Mouse (Mus musculus) hindbrain, embryonic 15.5 days (tissue): ENCODE results near the gene Gm5624. TPM values are rescaled to one million over a fixed set of nuclear protein-coding genes. Genes with fewer than 3 reads are reported as not detected.
"Not testable (repeated sequence)": the region's sequence is repeated elsewhere in the genome, so short reads cannot be mapped to it uniquely, and the experiment has no call there.

Experiments
- ATAC-seq: fragments of 200-750 bp; cut with Nextera tagmentation; 2 replicates; pipeline ENCODE4 v1.8.0; 2017; ENCODE audit warnings: low read depth, moderate number of reproducible peaks, moderate TSS enrichment; ENCODE audit not compliant: low FRiP score
- H3K27ac ChIP-seq: fragments of 300-500 bp; sonication (generic); replicated peaks from 2 replicates; pipeline ENCODE4 v1.5.1; 2015; ENCODE audit warnings: mild to moderate bottlenecking, inconsistent platforms
- H3K27me3 ChIP-seq: fragments of 300-500 bp; sonication (generic); 2 replicates; pipeline ENCODE4 v1.6.1; 2015; ENCODE audit warnings: control low read depth, inconsistent platforms
- H3K36me3 ChIP-seq: fragments of 300-500 bp; sonication (generic); 2 replicates; pipeline ENCODE4 v1.6.1; 2015; ENCODE audit warnings: control low read depth, inconsistent platforms
- H3K4me1 ChIP-seq: fragments of 300-500 bp; sonication (generic); replicated peaks from 2 replicates; pipeline ENCODE4 v1.6.1; 2015; ENCODE audit warnings: control low read depth, inconsistent platforms
- H3K4me2 ChIP-seq: fragments of 300-500 bp; sonication (generic); 2 replicates; pipeline ENCODE4 v1.6.1; 2015; ENCODE audit warnings: moderate library complexity, mild to moderate bottlenecking, inconsistent platforms
- H3K4me3 ChIP-seq: fragments of 300-500 bp; sonication (generic); 2 replicates; pipeline ENCODE4 v1.5.1; 2015; ENCODE audit warnings: mild to moderate bottlenecking, inconsistent platforms
- H3K9ac ChIP-seq: fragments of 300-500 bp; sonication (generic); 2 replicates; pipeline ENCODE4 v1.6.1; 2015; ENCODE audit warnings: inconsistent platforms
- H3K9me3 ChIP-seq: fragments of 300-500 bp; sonication (generic); 2 replicates; pipeline ENCODE4 v1.6.1; 2016; ENCODE audit warnings: control low read depth, inconsistent platforms
- WGBS: fragments of 180-500 bp; shearing (Covaris S2); methylation state at CpG from one replicate; pipeline ENCODE4 v1.1.7; 2015; 5-methylcytosine and 5-hydroxymethylcytosine counted together
- polyA plus RNA-seq: library from polyadenylated mRNA; unstranded; fragments of >200 nt; fragmentation: Nextera tagmentation; extraction: Ambion mirVana; gene quantifications from 2 replicates; pipeline ENCODE4 v1.2.1, GENCODE M21; 2015

Gene Gm5624
- not detected in 2 replicates for polyA plus RNA-seq

DNA sequence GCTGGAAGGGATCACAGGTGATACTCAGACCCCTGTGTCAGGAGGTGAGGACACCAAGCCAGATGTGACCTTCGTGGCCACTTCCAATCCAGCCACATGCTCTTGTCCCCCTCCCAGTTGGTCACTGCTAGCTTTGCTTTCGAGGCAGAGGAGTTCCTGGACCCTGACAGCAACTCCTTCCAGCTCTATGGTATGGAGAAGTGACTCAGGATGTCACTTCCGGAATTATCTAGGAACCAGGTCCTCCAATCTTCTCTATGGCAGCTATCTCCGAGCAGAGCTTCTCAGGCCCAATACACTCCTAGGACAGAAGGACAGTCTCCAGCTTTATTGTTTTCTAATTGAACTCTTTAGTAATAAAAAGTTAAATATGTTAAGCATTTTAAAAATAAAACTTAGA lies at the start of gene Gm5624:
Gene Gm5624 (minus strand): TSS at position 202 of the 400 bp plus-strand sequence.
- not testable (repeated sequence) for H3K27ac ChIP-seq, H3K27me3 ChIP-seq, H3K36me3 ChIP-seq, ATAC-seq, H3K4me3 ChIP-seq, H3K9me3 ChIP-seq, H3K4me1 ChIP-seq, H3K9ac ChIP-seq, H3K4me2 ChIP-seq
- WGBS, result 78% methylated on average over 4 of the region's 4 CpGs

- not testable (repeated sequence) for H3K4me2 ChIP-seq, H3K9me3 ChIP-seq, H3K36me3 ChIP-seq, ATAC-seq, H3K9ac ChIP-seq, H3K27me3 ChIP-seq, H3K4me1 ChIP-seq, H3K4me3 ChIP-seq, H3K27ac ChIP-seq
- WGBS, result 81% methylated on average over 2 of the region's 2 CpGs
Measured at GRCm38 (mm10) chr14:44591765-44592164, 36.0 kb downstream of the Gm5624 start.

GRCm38 (mm10) chr14:44582853-44583252 lies 44.9 kb downstream of the Gm5624 start, which contains the start of gene Gm8247:
Gm8247 (plus strand) TSS chr14:44583153.
- not testable (repeated sequence) for H3K9ac ChIP-seq, H3K9me3 ChIP-seq, H3K27me3 ChIP-seq, H3K4me1 ChIP-seq, ATAC-seq, H3K27ac ChIP-seq, H3K4me2 ChIP-seq, H3K36me3 ChIP-seq, H3K4me3 ChIP-seq
- WGBS, result 91% methylated on average over 4 of the region's 4 CpGs

- ATAC-seq, H3K9me3 ChIP-seq, H3K27ac ChIP-seq, H3K9ac ChIP-seq, H3K4me1 ChIP-seq, H3K4me3 ChIP-seq, H3K27me3 ChIP-seq, H3K36me3 ChIP-seq, H3K4me2 ChIP-seq: not testable (repeated sequence)
- 86% methylated on average over 5 of the region's 5 CpGs for WGBS
Measured at GRCm38 (mm10) chr14:44547961-44548360, 79.8 kb downstream of the Gm5624 start.

DNA sequence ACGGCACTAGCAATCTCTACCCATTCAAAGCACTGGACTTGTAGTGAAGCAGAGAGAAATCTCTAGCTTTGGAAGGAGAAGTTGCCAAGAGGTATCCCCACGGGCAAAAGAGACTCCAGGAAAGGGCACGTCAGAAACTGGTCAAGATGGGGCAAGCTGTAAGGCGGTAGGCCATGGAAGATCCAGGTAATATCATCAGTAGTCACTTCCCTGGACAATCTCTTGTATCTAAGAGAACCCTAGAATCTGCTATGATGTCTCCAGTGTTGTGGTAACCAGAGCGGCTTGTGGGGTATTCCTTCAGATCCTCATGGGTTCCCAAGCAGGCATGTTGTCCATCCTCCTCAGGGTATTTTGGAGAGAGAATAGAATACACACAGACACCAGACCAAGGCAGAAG lies 109.8 kb downstream of the Gm5624 start, which contains the start of gene Gm17093:
Gene Gm17093 (plus strand): TSS at position 301 of the 400 bp plus-strand sequence.
- H3K9ac ChIP-seq, H3K4me1 ChIP-seq, H3K4me2 ChIP-seq, H3K36me3 ChIP-seq, H3K9me3 ChIP-seq, H3K4me3 ChIP-seq, ATAC-seq, H3K27ac ChIP-seq, H3K27me3 ChIP-seq: not testable (repeated sequence)
- 90% methylated on average over 5 of the region's 5 CpGs for WGBS

Other genes starting within 250 kb of the Gm5624 start
- gene Gm3371, start 217.2 kb downstream of the Gm5624 start, polyA plus RNA-seq, result not detected in 2 replicates
- not detected in 2 replicates for gene Gm8232, start 194.3 kb downstream of the Gm5624 start, polyA plus RNA-seq
- gene BC061237, start 135.5 kb downstream of the Gm5624 start, polyA plus RNA-seq, result 0.20 and 0.23 TPM in 2 replicates
- not detected in 2 replicates for gene Gm17093, start 109.7 kb downstream of the Gm5624 start, polyA plus RNA-seq
- 0.34 and 0.40 TPM in 2 replicates for gene Gm8247, start 44.8 kb downstream of the Gm5624 start, polyA plus RNA-seq
- not detected in 2 replicates for gene Gm8257, start 78.5 kb upstream of the Gm5624 start, polyA plus RNA-seq
- gene Gm8267, start 122.4 kb upstream of the Gm5624 start, polyA plus RNA-seq, result not detected in 2 replicates
- 0.34 and 0.41 TPM in 2 replicates for gene Ptgdr, start 231.4 kb upstream of the Gm5624 start, polyA plus RNA-seq